Comparison of ENCODE assay signal across 8 mouse cellular contexts in the genomic region with DNA sequence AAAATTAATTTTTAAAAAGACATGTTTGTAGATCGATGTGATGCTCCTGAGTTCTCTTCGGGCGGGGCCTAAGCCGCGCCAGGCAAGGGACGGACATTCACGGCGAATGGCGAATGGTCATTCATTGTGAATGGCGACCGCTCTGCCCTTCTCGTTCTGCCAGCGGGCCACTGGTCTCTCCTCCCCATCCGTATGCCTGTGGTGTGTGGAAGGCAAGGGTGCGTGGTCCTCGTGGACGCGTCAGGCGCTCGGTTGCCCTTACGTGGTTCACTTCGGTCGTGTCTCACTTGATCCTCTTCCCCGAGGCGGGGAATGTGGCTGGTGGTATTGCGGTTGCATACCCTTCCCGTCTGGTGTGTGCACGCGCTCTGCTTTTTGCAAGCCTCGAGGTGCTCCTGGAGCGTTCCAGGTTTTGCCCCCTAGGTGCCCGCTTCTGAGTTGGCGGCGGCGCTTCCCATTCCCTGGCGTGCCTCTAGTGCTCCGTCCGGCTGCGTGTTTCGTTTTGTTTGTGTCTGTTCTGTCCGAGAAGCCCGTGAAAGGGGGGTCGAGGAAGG. TPM values are rescaled to one million over a fixed set of nuclear protein-coding genes. Genes with fewer than 3 reads are reported as not detected.
A peak's percentile ranks its signal among the peaks of the same experiment; 100 is the strongest.
DNase-seq lines count a peak whose midpoint lies in the region; ATAC-seq and TF ChIP-seq lines count a peak whose summit lies in the region.

No protein-coding gene starts in this region.

- H3K36me3 ChIP-seq in ES-Bruce4 (ENCODE audit: control insufficient read depth, insufficient read depth, low read length, poor library complexity, severe bottlenecking): no peaks in the 10 kb centered on the region
- 0 out of 2 replicates have a peak, but pooled peaks cover 4% of the 10 kb centered on the region for H3K36me3 ChIP-seq in forebrain, embryonic 12.5 days (replicated peaks)
- H3K36me3 ChIP-seq in midbrain, embryonic 15.5 days (replicated peaks): no peaks in the 10 kb centered on the region

- no peak overlapping the region for H3K27ac ChIP-seq in ES-Bruce4 (ENCODE audit: insufficient read depth, low read length)
- no peak overlapping the region for H3K27ac ChIP-seq in forebrain, embryonic 12.5 days
- no peak overlapping the region for H3K27ac ChIP-seq in midbrain, embryonic 15.5 days

- no peak for TF ChIP-seq CTCF in ES-Bruce4 (IDR thresholded peaks at IDR 0.05; ENCODE audit: low read depth, low read length)

- H3K9me3 ChIP-seq in ES-Bruce4 (replicated peaks; ENCODE audit: control insufficient read depth, insufficient read depth, low read length, poor library complexity, severe bottlenecking): no peaks in the 10 kb centered on the region
- no peaks in the 10 kb centered on the region for H3K9me3 ChIP-seq in forebrain, embryonic 12.5 days
- H3K9me3 ChIP-seq in midbrain, embryonic 15.5 days: no peaks in the 10 kb centered on the region

- peak overlapping the region; percentile 2; the same call in 1 of the 2 replicates for H3K9ac ChIP-seq in ES-Bruce4 (ENCODE audit: low read depth, poor library complexity, severe bottlenecking)
- peak overlapping the region; percentile 36; the same call in 1 of the 2 replicates for H3K9ac ChIP-seq in forebrain, embryonic 12.5 days
- no peak overlapping the region; the same call in 1 of the 2 replicates for H3K9ac ChIP-seq in midbrain, embryonic 15.5 days

- TF ChIP-seq POLR2A in ES-Bruce4 (IDR thresholded peaks at IDR 0.05; ENCODE audit: insufficient read depth, low read length): no peak

- H3K4me1 ChIP-seq in ES-Bruce4 (ENCODE audit: control insufficient read depth, insufficient read depth, low read length): no peaks in the 10 kb centered on the region
- H3K4me1 ChIP-seq in forebrain, embryonic 12.5 days: peaks cover 11% of the 10 kb centered on the region
- peaks cover 9% of the 10 kb centered on the region for H3K4me1 ChIP-seq in midbrain, embryonic 15.5 days

- H3K27me3 ChIP-seq in ES-Bruce4 (ENCODE audit: control insufficient read depth, insufficient read depth, low read length, poor library complexity, severe bottlenecking): no peaks in the 10 kb centered on the region
- H3K27me3 ChIP-seq in forebrain, embryonic 12.5 days: no peaks in the 10 kb centered on the region; the same call in none of the 2 replicates
- H3K27me3 ChIP-seq in midbrain, embryonic 15.5 days (replicated peaks): no peaks in the 10 kb centered on the region

- peak overlapping the region; percentile 45 for H3K4me3 ChIP-seq in ES-Bruce4 (ENCODE audit: low read depth, low read length)
- H3K4me3 ChIP-seq in forebrain, embryonic 12.5 days (replicated peaks): peak overlapping the region; percentile 30
- H3K4me3 ChIP-seq in midbrain, embryonic 15.5 days: peak overlapping the region; percentile 28

- peak overlapping the region; percentile 56 for H3K4me2 ChIP-seq in forebrain, embryonic 12.5 days
- H3K4me2 ChIP-seq in midbrain, embryonic 15.5 days: peak overlapping the region; percentile 51

- WGBS in forebrain, embryonic 12.5 days: 37% methylated on average over 43 of the region's 43 CpGs
- 32% methylated on average over 43 of the region's 43 CpGs for WGBS in midbrain, embryonic 15.5 days

- TF ChIP-seq EP300 in ES-Bruce4 (IDR thresholded peaks at IDR 0.05; ENCODE audit: insufficient read depth, low read depth, low read length): no peak

- DNase-seq in cerebellum, postnatal 25 days: peak; percentile 25 to 39
- no peak for DNase-seq in cerebellum, adult 11 months
- peak; percentile 24 for DNase-seq in kidney, postnatal 14 days
- DNase-seq in layer of hippocampus, postnatal 36 days: no peak

- ATAC-seq in forebrain, embryonic 12.5 days (ENCODE audit: low FRiP score): no peak
- ATAC-seq in midbrain, embryonic 15.5 days (replicated peaks): no peak
- ATAC-seq in frontal cortex, adult (ENCODE audit: low TSS enrichment): no peak

RNA-seq across cellular contexts. Expression of a gene that starts 9.6 kb away (rescaled TPM):
- 626 and 640 TPM in 2 replicates for polyA plus RNA-seq in ES-Bruce4 (2011; ENCODE audit: insufficient read depth, insufficient read length, low read depth, missing spikeins)
- 3,704 and 3,828 TPM in 2 replicates for polyA plus RNA-seq in forebrain, embryonic 12.5 days (2016; fragmentation: Nextera tagmentation; extraction: Ambion mirVana)
- 4,689 and 4,874 TPM in 2 replicates for polyA plus RNA-seq in midbrain, embryonic 15.5 days (2015; fragmentation: Nextera tagmentation; extraction: Ambion mirVana)
- 1,000 to 10,000 TPM; 1,774 to 1,889 TPM for total RNA-seq in layer of hippocampus, postnatal 36 days (2021)

RNA-seq across cellular contexts. Expression of a gene that starts 13.7 kb away (rescaled TPM):
- 1.5 and 1.9 TPM in 2 replicates for polyA plus RNA-seq in ES-Bruce4 (2011; ENCODE audit: insufficient read depth, insufficient read length, low read depth, missing spikeins)
- polyA plus RNA-seq in forebrain, embryonic 12.5 days (2016; fragmentation: Nextera tagmentation; extraction: Ambion mirVana): 6.4 and 7.3 TPM in 2 replicates
- 35.8 and 38.8 TPM in 2 replicates for polyA plus RNA-seq in midbrain, embryonic 15.5 days (2015; fragmentation: Nextera tagmentation; extraction: Ambion mirVana)
- total RNA-seq in layer of hippocampus, postnatal 36 days (2021): 10 to 100 TPM; 13.1 to 13.9 TPM

RNA-seq across cellular contexts. Expression of a gene that starts 21.5 kb away (rescaled TPM):
- polyA plus RNA-seq in ES-Bruce4 (2011; ENCODE audit: insufficient read depth, insufficient read length, low read depth, missing spikeins): 66.9 and 77.3 TPM in 2 replicates
- polyA plus RNA-seq in forebrain, embryonic 12.5 days (2016; fragmentation: Nextera tagmentation; extraction: Ambion mirVana): 85.7 and 90.0 TPM in 2 replicates
- 67.0 and 67.3 TPM in 2 replicates for polyA plus RNA-seq in midbrain, embryonic 15.5 days (2015; fragmentation: Nextera tagmentation; extraction: Ambion mirVana)
- 10 to 100 TPM; 37.6 to 39.6 TPM for total RNA-seq in layer of hippocampus, postnatal 36 days (2021)

Comparison
In these comparisons a context has a peak if more than half of its experiments do, and no peak if none do; other contexts are left out.
1. DNase-seq: peak in cerebellum, postnatal 25 days (2 of 2) and kidney, postnatal 14 days (single experiment); none in cerebellum, adult 11 months (single experiment) and layer of hippocampus, postnatal 36 days (0 of 2).
2. Peak in every context shown above with its lines, with median percentiles within 50 percentile points of each other: H3K4me3 ChIP-seq.